Mouse (Mus musculus): ENCODE results near the gene Luc7l3.

- no peak for TF ChIP-seq EP300 (IDR thresholded peaks at IDR 0.05)
- no peak for TF ChIP-seq CTCF (IDR thresholded peaks at IDR 0.05)
Observed at GRCm38 (mm10) chr11:94259814-94260213, 62.0 kb downstream of the Luc7l3 start.
